Mouse (Mus musculus): ENCODE measurements at regions not wholly inside any gene's neighbourhood (a gene's known extent, or its start where the extent isn't known, plus 50 kb on each side); places are given as distances from the start of the nearest gene placed in this dataset.

DNA sequence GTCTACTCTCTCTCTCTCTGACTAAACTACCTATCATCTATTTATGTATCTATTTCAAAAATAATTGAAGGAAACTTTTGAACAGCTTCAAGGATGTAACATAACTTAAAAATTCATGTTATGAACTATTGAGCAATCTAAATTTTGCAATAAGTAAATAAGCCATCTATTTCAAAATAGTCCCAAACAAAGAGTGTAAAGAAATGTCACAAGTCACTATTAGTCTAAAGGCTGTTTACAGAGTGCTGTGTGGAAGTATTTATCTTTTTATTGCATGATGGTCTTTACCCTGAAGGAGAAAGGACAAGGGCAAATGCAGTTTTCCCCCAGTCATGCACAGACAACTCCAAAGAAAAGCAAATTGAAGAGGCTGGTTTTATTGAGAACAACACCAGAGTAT is 496.0 kb downstream of the Olfm4 start:
- in situ Hi-C loops (cut with MboI, MseI): no loop called here

DNA sequence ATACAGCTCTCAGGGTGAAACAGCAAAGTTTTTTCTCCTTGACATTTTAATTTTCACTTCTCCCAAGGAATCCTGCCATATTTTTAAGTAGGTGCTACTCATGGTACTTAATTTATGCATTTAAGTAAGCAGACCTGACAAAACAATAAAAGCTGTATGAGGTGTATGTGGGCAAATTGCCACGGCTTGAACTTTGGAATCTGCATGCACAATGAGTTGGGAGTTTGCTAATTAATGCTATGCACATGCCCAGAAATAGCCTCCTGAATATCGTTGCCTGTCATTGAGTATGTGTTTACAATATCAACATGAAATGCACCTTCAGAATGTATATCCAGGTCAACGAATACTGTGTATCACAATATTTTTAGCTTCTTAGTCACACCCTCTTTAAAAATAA is 498.9 kb downstream of the Olfm4 start:
- in situ Hi-C loops (cut with MboI, MseI): no loop called here

GRCm38 (mm10) chr14:80484256-80484655 is 500.4 kb downstream of the Olfm4 start:
- in situ Hi-C loops (cut with MboI, MseI): no loop called here

DNA sequence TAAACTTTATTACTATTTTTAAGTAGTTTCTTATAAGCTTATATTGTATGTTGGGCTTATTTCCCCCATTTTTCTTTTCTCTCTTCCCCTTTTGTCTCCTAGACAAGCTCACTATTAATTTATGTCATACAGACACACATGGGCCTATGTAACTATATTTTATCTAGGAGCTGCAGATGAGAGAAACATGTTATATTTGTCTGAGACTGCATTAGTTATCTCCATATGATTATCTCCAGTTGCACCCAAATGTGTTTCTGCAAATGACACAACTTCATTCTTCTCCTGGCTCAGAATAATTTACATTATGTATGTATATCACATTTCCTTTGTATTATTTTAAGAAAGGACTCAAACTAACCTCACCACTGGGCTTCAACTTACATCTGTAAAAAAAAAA is 501.3 kb downstream of the Olfm4 start:
- in situ Hi-C loops (cut with MboI, MseI): no loop called here

DNA sequence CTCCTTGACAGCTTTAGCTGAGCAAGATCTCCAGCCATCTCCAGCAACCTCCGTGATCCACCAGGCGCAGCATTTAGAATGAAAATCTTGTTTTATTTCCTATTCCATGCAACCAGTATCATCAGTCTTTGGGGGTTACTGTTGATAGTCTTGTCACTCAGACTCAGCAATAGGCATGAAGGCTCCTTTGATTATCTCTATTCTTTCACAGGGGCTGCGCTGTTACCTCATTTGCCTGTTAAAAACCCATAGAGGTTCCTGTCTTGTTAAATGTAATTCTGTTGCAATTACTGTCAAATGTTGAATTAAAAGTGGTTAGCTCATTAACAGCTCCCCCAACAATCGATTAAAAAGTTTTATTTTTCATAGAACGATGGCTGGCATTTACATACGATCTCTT is 502.7 kb downstream of the Olfm4 start:
- in situ Hi-C loops (cut with MboI, MseI): no loop called here

DNA sequence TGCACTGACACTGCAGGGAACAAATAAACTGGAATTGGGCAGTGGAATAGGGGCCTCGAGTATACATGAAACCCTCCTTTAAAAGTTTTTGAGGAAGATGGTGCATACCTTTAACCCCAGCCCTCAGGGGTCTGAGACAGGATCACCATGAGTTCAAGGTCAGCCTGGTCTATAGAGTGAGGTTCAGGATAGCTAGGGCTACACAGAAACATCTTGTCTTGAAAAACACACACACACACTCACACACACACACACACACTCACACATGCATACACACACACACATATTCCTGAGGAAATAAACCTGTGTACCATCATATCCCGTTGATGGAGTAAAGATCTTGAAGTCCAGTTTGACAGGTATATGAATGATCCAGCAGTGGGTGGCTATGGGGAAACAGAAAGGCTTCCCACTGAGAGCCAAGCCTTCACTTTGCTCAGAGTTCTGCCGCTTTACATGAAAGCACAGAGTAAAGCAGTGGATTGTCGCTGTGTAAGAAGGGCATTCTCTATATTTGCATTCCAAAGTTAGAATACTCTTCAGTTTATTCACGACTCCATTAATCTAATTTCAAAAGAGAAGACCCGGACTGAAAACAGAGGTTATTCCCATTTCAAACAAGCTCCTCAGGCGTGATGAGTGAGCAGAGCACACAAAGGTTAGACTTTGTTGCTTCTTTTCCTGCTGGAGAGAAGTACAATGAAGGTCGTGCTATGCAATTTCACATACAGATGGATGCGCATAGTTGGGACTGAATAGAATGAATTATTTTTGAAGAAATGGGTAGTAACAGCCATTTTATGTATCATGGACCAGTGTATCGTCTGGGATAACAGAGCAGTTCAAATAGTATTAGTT is 508.4 kb downstream of the Olfm4 start:
- in situ Hi-C loops (cut with MboI, MseI): no loop called here

- in situ Hi-C loops (cut with MboI, MseI): no loop called here
Measured at GRCm38 (mm10) chr14:80492901-80493279, 509.0 kb downstream of the Olfm4 start.

GRCm38 (mm10) chr14:80504351-80504750 is 520.5 kb downstream of the Olfm4 start:
- in situ Hi-C loops (cut with MboI, MseI): no loop called here

- in situ Hi-C loops (cut with MboI, MseI): no loop called here
Measured at GRCm38 (mm10) chr14:80516626-80517025, 532.7 kb downstream of the Olfm4 start.

DNA sequence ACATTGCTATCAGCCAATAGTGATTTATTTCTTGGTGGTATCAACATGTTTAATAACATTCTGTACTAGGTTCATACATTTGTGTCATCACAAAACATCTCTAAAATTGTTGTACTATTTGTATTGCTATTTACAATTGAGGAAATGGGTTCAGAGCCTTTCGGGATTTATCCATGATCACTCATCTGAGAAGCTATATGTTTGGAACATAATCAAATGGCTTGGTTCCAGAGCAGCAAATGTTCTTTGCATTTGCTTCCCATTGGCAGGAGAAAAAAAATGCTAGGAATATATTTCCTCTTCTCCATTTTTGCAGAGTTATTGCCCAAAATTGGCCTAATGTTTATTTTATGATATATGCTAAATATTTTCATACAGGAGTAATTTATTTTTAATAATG is 537.3 kb downstream of the Olfm4 start:
- in situ Hi-C loops (cut with MboI, MseI): no loop called here

- in situ Hi-C loops (cut with MboI, MseI): no loop called here
Measured at GRCm38 (mm10) chr14:80521631-80522030, 537.8 kb downstream of the Olfm4 start.

DNA sequence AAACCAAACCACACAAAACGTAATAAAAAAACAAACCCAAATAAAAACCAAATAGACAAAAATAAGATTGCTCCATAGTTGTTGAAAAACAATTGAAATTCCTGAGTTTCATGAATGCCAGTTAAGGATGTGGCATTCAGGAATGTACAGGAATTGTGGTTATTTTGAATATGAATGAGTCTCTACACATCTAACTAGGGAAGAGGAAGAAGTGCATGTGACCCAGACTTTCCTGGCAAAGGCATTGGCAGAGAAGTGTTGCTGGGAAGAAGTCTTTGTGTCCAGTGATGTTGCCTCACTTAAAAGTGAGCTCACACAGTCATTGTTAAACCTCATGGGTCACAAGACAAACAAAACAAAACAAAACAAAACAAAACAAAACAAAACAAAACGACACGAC is 538.7 kb downstream of the Olfm4 start:
- in situ Hi-C loops (cut with MboI, MseI): no loop called here

DNA sequence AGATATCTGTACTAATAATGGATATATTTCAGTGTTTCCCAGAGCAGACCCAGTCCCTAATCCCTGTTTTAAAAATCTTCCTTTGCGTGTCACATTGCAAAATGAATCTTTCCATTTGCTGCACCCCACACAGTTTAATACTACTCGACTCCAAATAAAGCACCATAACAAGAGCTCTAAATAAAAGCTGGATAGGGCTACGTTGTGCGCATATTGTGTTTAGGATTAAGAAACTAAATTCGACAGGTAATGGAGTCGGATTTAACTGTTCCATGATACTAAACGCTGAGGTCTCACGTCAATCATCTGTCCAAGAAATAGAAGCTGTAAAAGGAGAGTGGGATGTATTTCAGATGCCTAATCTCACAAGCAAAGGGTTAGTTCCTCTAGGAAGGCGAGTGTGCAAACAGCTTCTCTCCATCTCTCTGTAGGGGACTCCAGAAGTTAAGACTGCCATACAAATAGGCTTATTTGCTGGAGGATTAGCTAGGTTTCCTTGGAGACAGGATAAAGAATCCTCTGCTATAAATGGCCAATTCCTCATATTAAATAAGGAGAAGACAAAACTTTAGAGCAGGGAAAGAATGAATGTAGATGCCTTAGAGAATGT is 544.6 kb downstream of the Olfm4 start:
- in situ Hi-C loops (cut with MboI, MseI): no loop called here

- in situ Hi-C loops (cut with MboI, MseI): no loop called here
Measured at GRCm38 (mm10) chr14:80536044-80536745, 552.3 kb downstream of the Olfm4 start.

DNA sequence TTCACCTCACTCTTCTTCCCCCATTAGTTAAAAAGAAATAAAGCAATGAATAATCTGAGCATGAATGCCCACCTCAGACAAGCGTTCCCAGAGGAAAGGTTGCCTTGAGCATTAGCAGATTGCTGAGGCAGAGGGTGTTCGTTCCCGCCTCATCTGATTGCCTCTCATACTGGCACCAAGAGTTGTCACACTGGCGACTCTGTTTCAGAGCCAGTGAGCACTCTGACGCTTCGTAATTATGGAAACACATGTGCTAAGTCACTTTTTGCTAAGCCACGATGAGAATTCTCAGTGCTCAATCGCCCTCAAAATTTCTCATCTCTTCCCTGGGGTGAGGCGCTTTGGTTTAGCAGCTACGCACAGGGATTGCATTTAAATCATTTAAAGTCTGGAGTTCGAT is 576.1 kb downstream of the Olfm4 start:
- in situ Hi-C loops (cut with MboI, MseI): no loop called here
